Mouse (Mus musculus) MEL (cell line): Measurements from ENCODE around the gene Krt23. TPM values are rescaled to one million over a fixed set of nuclear protein-coding genes. Genes with fewer than 3 reads are reported as not detected.

Experiments used
- DNase-seq: peaks from one replicate; pipeline ENCODE4 v3.0.0; 2011; ENCODE audit warnings: low read depth, low spot score
- H3K27ac ChIP-seq: 2 replicates; pipeline ENCODE4 v1.5.1; 2012; ENCODE audit warnings: low read depth, mild to moderate bottlenecking, control low read depth, low read length, moderate library complexity; ENCODE audit not compliant: control insufficient read depth
- H3K27me3 ChIP-seq, 2 experiments: fragments of 150-350 bp in 1 of 2; sonication (generic) in 1 of 2; 2 replicates each; pipeline ENCODE4 v1.6.1; 2012; ENCODE audit warnings: low read length in 2 of 2, mild to moderate bottlenecking in 2 of 2, improper control_type of control experiment in 1 of 2, moderate library complexity in 1 of 2; ENCODE audit not compliant: insufficient read depth in 2 of 2, control insufficient read depth in 1 of 2
- H3K36me3 ChIP-seq, 2 experiments: 2 replicates each; pipeline ENCODE4 v1.6.1; 2012 to 2014; ENCODE audit warnings: low read length in 2 of 2, improper control_type of control experiment in 1 of 2, inconsistent platforms in 1 of 2, mild to moderate bottlenecking in 1 of 2; ENCODE audit not compliant: insufficient read depth in 2 of 2, control insufficient read depth in 1 of 2
- H3K4me1 ChIP-seq, 2 experiments: fragments of 150-350 bp in 1 of 2; sonication (generic) in 1 of 2; 2 replicates each; pipeline ENCODE4 v1.6.1; 2012; ENCODE audit warnings: low read length in 2 of 2, improper control_type of control experiment in 1 of 2, mild to moderate bottlenecking in 1 of 2; ENCODE audit not compliant: insufficient read depth in 2 of 2, control insufficient read depth in 1 of 2
- H3K4me3 ChIP-seq, 2 experiments: fragments of 150-350 bp in 1 of 2; sonication (generic) in 1 of 2; 2 replicates each; pipeline ENCODE4 v1.5.1; 2012; ENCODE audit warnings: low read depth in 2 of 2, low read length in 2 of 2, mild to moderate bottlenecking in 2 of 2, moderate library complexity in 2 of 2, control low read depth in 1 of 2, improper control_type of control experiment in 1 of 2; ENCODE audit not compliant: control insufficient read depth in 1 of 2, insufficient read depth in 1 of 2
- H3K79me2 ChIP-seq: 2 replicates; pipeline ENCODE4 v1.6.1; 2012; ENCODE audit warnings: mild to moderate bottlenecking, low read length, moderate library complexity; ENCODE audit not compliant: control insufficient read depth, poor library complexity, insufficient read depth
- H3K9ac ChIP-seq: 2 replicates; pipeline ENCODE4 v1.6.1; 2012; ENCODE audit warnings: low read depth, mild to moderate bottlenecking, control low read depth, low read length, moderate library complexity; ENCODE audit not compliant: control insufficient read depth, poor library complexity, severe bottlenecking
- H3K9me3 ChIP-seq: fragments of 150-350 bp; sonication (generic); replicated peaks from 2 replicates; pipeline ENCODE4 v1.6.1; 2012; ENCODE audit warnings: mild to moderate bottlenecking, low read length, improper control_type of control experiment, moderate library complexity; ENCODE audit not compliant: insufficient read depth
- BHLHE40 ChIP-seq: IDR thresholded peaks from 2 replicates; pipeline ENCODE4 v1.6.1; 2012; ENCODE audit warnings: low read depth, mild to moderate bottlenecking, inconsistent platforms, low read length, improper control_type of control experiment, borderline replicate concordance
- CHD1 ChIP-seq: IDR thresholded peaks from 2 replicates; pipeline ENCODE4 v1.6.1; 2012; ENCODE audit warnings: low read depth, mild to moderate bottlenecking, inconsistent platforms, low read length, improper control_type of control experiment
- CHD2 ChIP-seq: IDR thresholded peaks from 2 replicates; pipeline ENCODE4 v1.6.1; 2011; ENCODE audit warnings: low read length, improper control_type of control experiment
- CTCF ChIP-seq, 3 experiments: IDR thresholded peaks in 2 of 3; conservative IDR thresholded peaks in 1 of 3; 2 replicates each; pipeline ENCODE4 v1.5.1; 2011 to 2012; ENCODE audit warnings: low read length in 3 of 3, low read depth in 2 of 3, mild to moderate bottlenecking in 2 of 3, improper control_type of control experiment in 1 of 3, inconsistent platforms in 1 of 3, mixed read lengths in 1 of 3, moderate library complexity in 1 of 3; ENCODE audit not compliant: control insufficient read depth in 1 of 3, insufficient read depth in 1 of 3, poor library complexity in 1 of 3, severe bottlenecking in 1 of 3
- EP300 ChIP-seq, 2 experiments: IDR thresholded peaks; 2 replicates each; pipeline ENCODE4 v1.6.1; 2011; ENCODE audit warnings: improper control_type of control experiment in 2 of 2, low read length in 2 of 2, low read depth in 1 of 2, mild to moderate bottlenecking in 1 of 2
- ETS1 ChIP-seq: IDR thresholded peaks from 2 replicates; pipeline ENCODE4 v1.6.1; 2012; ENCODE audit warnings: low read depth, mild to moderate bottlenecking, inconsistent platforms, low read length, improper control_type of control experiment, moderate library complexity
- GATA1 ChIP-seq: IDR thresholded peaks from 2 replicates; pipeline ENCODE4 v1.6.1; 2011; ENCODE audit warnings: low read depth, low read length, improper control_type of control experiment
- HCFC1 ChIP-seq: IDR thresholded peaks from 2 replicates; pipeline ENCODE4 v1.6.1; 2012; ENCODE audit warnings: low read depth, mild to moderate bottlenecking, inconsistent platforms, low read length, improper control_type of control experiment, moderate library complexity
- KAT2A ChIP-seq: conservative IDR thresholded peaks from 2 replicates; pipeline ENCODE4 v1.6.1; 2012; ENCODE audit warnings: low read depth, low read length, improper control_type of control experiment, inconsistent platforms
- MEF2A ChIP-seq: IDR thresholded peaks from 2 replicates; pipeline ENCODE4 v1.6.1; 2014; ENCODE audit warnings: low read depth, mild to moderate bottlenecking, inconsistent platforms, low read length, improper control_type of control experiment; ENCODE audit not compliant: poor library complexity, insufficient replicate concordance, severe bottlenecking; ENCODE audit errors: extremely low read depth
- MYB ChIP-seq: IDR thresholded peaks from 2 replicates; pipeline ENCODE4 v1.6.1; 2011; ENCODE audit warnings: mild to moderate bottlenecking, low read depth, low read length, improper control_type of control experiment
- MYC ChIP-seq: IDR thresholded peaks from 2 replicates; pipeline ENCODE4 v1.6.1; 2011; ENCODE audit warnings: low read depth, mild to moderate bottlenecking, low read length, improper control_type of control experiment, moderate library complexity
- NRF1 ChIP-seq: IDR thresholded peaks from 2 replicates; pipeline ENCODE4 v1.6.1; 2014; ENCODE audit warnings: low read depth, mild to moderate bottlenecking, inconsistent platforms, low read length, improper control_type of control experiment, moderate library complexity; ENCODE audit not compliant: poor library complexity, insufficient read depth, severe bottlenecking
- POLR2A ChIP-seq, 2 experiments: IDR thresholded peaks; 2 replicates each; pipeline ENCODE4 v1.6.1; 2011 to 2012; ENCODE audit warnings: low read length in 2 of 2, mild to moderate bottlenecking in 2 of 2, control low read depth in 1 of 2, improper control_type of control experiment in 1 of 2, low read depth in 1 of 2, moderate library complexity in 1 of 2; ENCODE audit not compliant: control insufficient read depth in 1 of 2, insufficient read depth in 1 of 2, poor library complexity in 1 of 2
- POLR2AphosphoS2 ChIP-seq: IDR thresholded peaks from 2 replicates; pipeline ENCODE4 v1.6.1; 2011; ENCODE audit warnings: low read length, improper control_type of control experiment
- RCOR1 ChIP-seq: IDR thresholded peaks from 2 replicates; pipeline ENCODE4 v1.6.1; 2012; ENCODE audit warnings: low read depth, mild to moderate bottlenecking, inconsistent platforms, low read length, improper control_type of control experiment
- SMC3 ChIP-seq: IDR thresholded peaks from 2 replicates; pipeline ENCODE4 v1.6.1; 2011; ENCODE audit warnings: low read depth, low read length, improper control_type of control experiment
- TAL1 ChIP-seq: IDR thresholded peaks from 2 replicates; pipeline ENCODE4 v1.6.1; 2012; ENCODE audit warnings: mild to moderate bottlenecking, inconsistent platforms, low read length, moderate library complexity, mixed read lengths
- TCF12 ChIP-seq: IDR thresholded peaks from 2 replicates; pipeline ENCODE4 v1.6.1; 2014; ENCODE audit warnings: low read depth, mild to moderate bottlenecking, inconsistent platforms, low read length, improper control_type of control experiment, moderate library complexity
- USF1 ChIP-seq: IDR thresholded peaks from 2 replicates; pipeline ENCODE4 v1.6.1; 2014; ENCODE audit warnings: low read depth, mild to moderate bottlenecking, inconsistent platforms, low read length, improper control_type of control experiment, moderate library complexity
- ZKSCAN1 ChIP-seq: IDR thresholded peaks from 2 replicates; pipeline ENCODE4 v1.6.1; 2012; ENCODE audit warnings: low read depth, mild to moderate bottlenecking, inconsistent platforms, low read length, improper control_type of control experiment, moderate library complexity
- ZNF384 ChIP-seq: IDR thresholded peaks from 2 replicates; pipeline ENCODE4 v1.6.1; 2012; ENCODE audit warnings: low read depth, mild to moderate bottlenecking, inconsistent platforms, low read length, improper control_type of control experiment
- polyA plus RNA-seq, 2 experiments: library from polyadenylated mRNA; stranded (reverse) in 1 of 2; unstranded in 1 of 2; fragments of >175 nt in 1 of 2; fragments of >200 nt in 1 of 2; gene quantifications; 2 replicates each; pipeline versions ENCODE4 v1.2.1 to v1.2.4; 2012; ENCODE audit warnings: low replicate concordance in 2 of 2, low read depth in 1 of 2; ENCODE audit not compliant: insufficient read length in 2 of 2, insufficient read depth in 1 of 2, missing spikeins in 1 of 2
- total RNA-seq: library from RNA; depleted of rRNA; stranded (reverse); fragments of 300-350 nt; gene quantifications from 2 replicates; pipeline ENCODE4 v1.2.3, GENCODE M21; 2012

Krt23 gene
- total and polyA plus RNA-seq, 3 experiments: not detected

GRCm38 (mm10) chr11:99463155-99463554, 29.8 kb downstream of the Krt23 start (continued):
- no peak for TF ChIP-seq CHD1
- no peak for TF ChIP-seq EP300 (IDR thresholded peaks at IDR 0.05; ENCODE audit: low read depth in 1 of 2, low read length in 2 of 2)
- TF ChIP-seq BHLHE40: no peak
- no peak for TF ChIP-seq TAL1
- TF ChIP-seq MEF2A: no peak
- TF ChIP-seq NRF1: no peak
- TF ChIP-seq RCOR1: no peak
- no peak for TF ChIP-seq TCF12
- TF ChIP-seq ZNF384: peak; percentile 3; the same call in 1 of the 2 replicates
- no peak for TF ChIP-seq POLR2A (IDR thresholded peaks at IDR 0.05; ENCODE audit: control insufficient read depth in 1 of 2, insufficient read depth in 1 of 2, low read depth in 1 of 2, low read length in 2 of 2, poor library complexity in 1 of 2)

- H3K4me1 ChIP-seq: no peaks in the 10 kb centered on the region
- TF ChIP-seq POLR2AphosphoS2: no peak
- no peak for TF ChIP-seq ZKSCAN1
- no peak for TF ChIP-seq TCF12
- no peak for TF ChIP-seq ETS1
- TF ChIP-seq MYB: no peak
- TF ChIP-seq CHD1: no peak
- TF ChIP-seq ZNF384: no peak
- TF ChIP-seq POLR2A (IDR thresholded peaks at IDR 0.05; ENCODE audit: control insufficient read depth in 1 of 2, insufficient read depth in 1 of 2, low read depth in 1 of 2, low read length in 2 of 2, poor library complexity in 1 of 2): no peak
- H3K36me3 ChIP-seq: no peaks in the 10 kb centered on the region
- H3K9me3 ChIP-seq: no peaks in the 10 kb centered on the region
- no peaks in the 10 kb centered on the region; a peak in 1 of 4 replicates for H3K27me3 ChIP-seq
- H3K4me3 ChIP-seq: no peak overlapping the region
- H3K9ac ChIP-seq: no peak overlapping the region
- DNase-seq: no peak
- no peak overlapping the region for H3K27ac ChIP-seq
- no peaks in the 10 kb centered on the region for H3K79me2 ChIP-seq
Measured at GRCm38 (mm10) chr11:99461736-99462135, 31.2 kb downstream of the Krt23 start.

GRCm38 (mm10) chr11:99458887-99459286, 34.0 kb downstream of the Krt23 start:
- no peaks in the 10 kb centered on the region; a peak in 1 of 4 replicates for H3K27me3 ChIP-seq
- no peak for DNase-seq
- no peaks in the 10 kb centered on the region for H3K9me3 ChIP-seq
- H3K79me2 ChIP-seq: no peaks in the 10 kb centered on the region
- H3K4me1 ChIP-seq: no peaks in the 10 kb centered on the region
- H3K36me3 ChIP-seq: no peaks in the 10 kb centered on the region
- no peak for TF ChIP-seq CTCF (IDR thresholded peaks at IDR 0.05 in 2 of 3, conservative IDR thresholded peaks at IDR 0.05 in 1 of 3; ENCODE audit: control insufficient read depth in 1 of 3, insufficient read depth in 1 of 3, low read depth in 2 of 3, low read length in 3 of 3, poor library complexity in 1 of 3, severe bottlenecking in 1 of 3)
- no peak for TF ChIP-seq HCFC1
- TF ChIP-seq SMC3: no peak
- TF ChIP-seq CHD2: no peak
- no peak for TF ChIP-seq NRF1
- no peak for TF ChIP-seq KAT2A
- TF ChIP-seq GATA1: no peak
- no peak for TF ChIP-seq POLR2A (IDR thresholded peaks at IDR 0.05; ENCODE audit: control insufficient read depth in 1 of 2, insufficient read depth in 1 of 2, low read depth in 1 of 2, low read length in 2 of 2, poor library complexity in 1 of 2)
- no peak for TF ChIP-seq MYC
- no peak for TF ChIP-seq USF1
- no peak overlapping the region for H3K27ac ChIP-seq
- H3K9ac ChIP-seq: no peak overlapping the region
- no peak overlapping the region for H3K4me3 ChIP-seq
